Mouse (Mus musculus) CD8-positive naive resting alpha-beta T cell, adult 2 months (primary cell): ENCODE data around the gene Cdc20b.

Experiments
- DNase-seq, 2 experiments: peaks; one replicate each; pipeline ENCODE4 v3.0.0; 2022; ENCODE audit warnings: low read depth in 2 of 2, low spot score in 2 of 2

Gene Cdc20b

DNA sequence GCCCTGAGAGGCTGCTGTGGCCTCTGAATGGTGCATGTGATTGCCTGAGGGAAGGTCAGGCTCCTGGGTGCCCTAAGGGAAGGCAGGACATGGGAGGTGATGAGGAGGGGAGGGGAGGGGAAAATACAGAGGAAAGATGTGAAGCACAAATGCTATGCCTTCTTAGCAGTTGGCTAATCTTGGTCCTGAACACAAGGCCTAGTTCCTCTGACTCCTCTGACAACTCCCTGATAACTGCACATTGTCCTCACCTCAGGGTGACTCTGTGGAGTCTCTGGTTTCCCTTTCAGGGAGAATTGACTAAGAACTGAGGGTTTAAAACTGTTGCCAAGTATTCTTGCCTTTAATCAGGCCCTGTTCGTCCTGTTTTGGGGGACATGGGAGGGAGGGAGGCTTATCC lies 59.7 kb downstream of the Cdc20b start:
- DNase-seq: no peak

DNA sequence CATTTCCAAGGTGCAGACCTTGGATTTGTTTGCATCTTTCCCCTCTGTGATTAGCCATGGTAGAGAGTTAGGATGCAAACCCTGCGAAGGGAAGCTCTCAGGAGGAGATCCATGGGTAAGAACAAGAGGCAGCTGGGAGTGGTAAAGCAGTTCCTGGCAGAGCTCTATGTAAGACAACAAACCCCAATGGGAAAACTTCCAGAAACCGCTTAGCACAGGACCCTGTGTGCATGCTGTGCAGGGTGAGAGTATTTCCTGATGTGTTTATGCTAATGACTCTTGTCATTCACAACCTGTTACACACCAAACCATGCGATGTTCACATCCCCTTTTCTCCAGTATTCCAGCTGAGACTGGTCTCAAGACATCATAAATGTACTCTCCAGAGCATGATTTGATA lies 62.1 kb downstream of the Cdc20b start:
- DNase-seq: no peak

DNA sequence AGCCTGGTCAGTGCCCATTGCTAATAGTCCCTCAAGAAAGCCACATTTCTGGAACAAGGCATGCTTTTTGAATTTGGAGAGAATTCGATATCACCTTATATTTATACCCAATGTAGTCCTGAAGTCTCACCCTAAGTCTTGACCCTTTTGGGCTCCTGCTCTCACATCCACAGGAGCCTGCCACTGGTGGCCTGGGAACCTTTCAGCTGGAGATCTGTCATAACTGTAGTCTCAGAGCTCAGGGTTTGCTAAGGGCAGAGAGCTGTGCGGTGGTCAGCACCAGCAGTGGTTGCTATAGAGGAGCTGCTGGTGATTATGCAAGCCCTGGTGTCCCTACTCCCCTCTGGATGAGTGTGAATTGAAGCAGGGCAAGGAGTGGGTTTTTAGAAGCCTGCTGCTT lies 63.5 kb downstream of the Cdc20b start:
- DNase-seq: no peak

DNA sequence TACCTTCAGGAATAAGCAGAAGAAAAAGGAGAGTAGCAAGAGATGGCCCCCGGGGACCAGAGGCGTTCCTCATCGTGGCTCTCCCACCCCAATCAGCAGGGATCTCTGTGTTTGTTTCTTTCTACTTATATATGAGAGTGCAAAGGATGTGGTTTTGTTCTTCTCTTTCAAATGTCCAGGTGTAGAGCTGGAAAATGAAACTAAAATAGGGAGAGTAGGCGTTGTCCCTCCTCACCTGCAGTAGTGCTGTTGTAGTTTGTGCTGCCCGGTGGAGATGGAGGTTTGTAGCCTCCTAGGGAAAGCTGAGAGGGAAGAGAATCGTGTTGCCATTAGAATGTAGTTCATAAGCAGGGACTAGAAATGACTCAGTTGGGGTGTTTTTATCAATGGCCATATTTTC lies 66.0 kb downstream of the Cdc20b start, which contains the start of gene Gzma:
Gene Gzma (minus strand): TSS at position 103 of the 400 bp plus-strand sequence.
- peak in 1 of 2 experiments; percentile 21 for DNase-seq

DNA sequence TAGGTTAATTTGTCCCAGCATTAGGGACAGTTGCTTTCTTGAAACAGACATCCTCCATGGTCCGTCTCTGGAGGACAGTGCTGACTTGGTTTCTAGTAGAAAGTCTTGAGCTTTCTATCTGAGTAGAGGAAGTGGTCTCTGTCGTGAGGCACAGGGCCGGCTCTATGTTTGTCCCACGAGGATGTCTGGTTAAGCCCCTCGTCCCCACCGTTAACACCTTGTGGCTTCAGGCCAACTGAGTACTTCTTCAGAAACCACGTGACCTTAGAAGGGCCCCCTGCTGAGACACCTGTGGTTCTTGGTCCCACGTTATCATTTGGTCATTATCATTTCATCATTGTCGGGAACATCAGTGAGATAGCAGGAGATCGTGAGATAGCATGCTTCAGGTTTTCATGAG lies 66.9 kb downstream of the Cdc20b start:
- DNase-seq: no peak

DNA sequence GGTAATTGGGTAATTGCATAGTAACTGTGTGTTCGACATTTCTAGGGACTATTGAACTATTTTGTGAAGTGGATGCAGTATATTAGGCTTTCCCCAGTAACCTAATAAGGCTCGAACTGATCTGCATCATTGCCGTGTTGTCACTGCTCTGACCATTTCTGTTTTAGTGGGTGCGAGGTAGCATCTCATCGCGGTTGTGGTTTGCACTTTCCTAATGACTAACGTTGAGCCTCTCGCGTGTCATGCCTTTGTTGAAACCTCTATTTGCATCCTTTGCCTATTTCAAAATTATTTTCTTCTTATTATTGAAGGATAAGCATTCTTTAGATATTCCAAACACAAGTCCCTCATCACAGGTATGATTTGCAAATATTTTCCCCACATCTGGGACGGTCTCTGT lies 69.8 kb downstream of the Cdc20b start:
- no peak for DNase-seq

DNA sequence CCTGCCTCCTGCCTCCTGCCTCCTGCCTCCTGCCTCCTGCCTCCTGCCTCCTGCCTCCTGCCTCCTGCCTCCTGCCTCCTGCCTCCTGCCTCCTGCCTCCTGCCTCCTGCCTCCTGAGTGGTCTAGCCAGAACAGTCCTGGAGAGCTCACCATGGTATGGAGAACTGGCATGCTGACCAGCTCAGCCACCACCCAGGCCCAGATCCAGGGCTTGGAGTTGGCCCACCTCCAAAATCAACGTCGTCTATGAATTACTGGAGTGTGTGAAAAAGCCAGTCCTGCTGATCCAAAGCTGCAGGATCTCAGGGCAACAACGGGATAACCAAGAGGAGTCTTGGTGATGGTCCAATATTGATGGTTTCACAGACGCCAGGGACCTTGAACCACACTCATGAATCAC lies 84.1 kb downstream of the Cdc20b start:
- DNase-seq: no peak

DNA sequence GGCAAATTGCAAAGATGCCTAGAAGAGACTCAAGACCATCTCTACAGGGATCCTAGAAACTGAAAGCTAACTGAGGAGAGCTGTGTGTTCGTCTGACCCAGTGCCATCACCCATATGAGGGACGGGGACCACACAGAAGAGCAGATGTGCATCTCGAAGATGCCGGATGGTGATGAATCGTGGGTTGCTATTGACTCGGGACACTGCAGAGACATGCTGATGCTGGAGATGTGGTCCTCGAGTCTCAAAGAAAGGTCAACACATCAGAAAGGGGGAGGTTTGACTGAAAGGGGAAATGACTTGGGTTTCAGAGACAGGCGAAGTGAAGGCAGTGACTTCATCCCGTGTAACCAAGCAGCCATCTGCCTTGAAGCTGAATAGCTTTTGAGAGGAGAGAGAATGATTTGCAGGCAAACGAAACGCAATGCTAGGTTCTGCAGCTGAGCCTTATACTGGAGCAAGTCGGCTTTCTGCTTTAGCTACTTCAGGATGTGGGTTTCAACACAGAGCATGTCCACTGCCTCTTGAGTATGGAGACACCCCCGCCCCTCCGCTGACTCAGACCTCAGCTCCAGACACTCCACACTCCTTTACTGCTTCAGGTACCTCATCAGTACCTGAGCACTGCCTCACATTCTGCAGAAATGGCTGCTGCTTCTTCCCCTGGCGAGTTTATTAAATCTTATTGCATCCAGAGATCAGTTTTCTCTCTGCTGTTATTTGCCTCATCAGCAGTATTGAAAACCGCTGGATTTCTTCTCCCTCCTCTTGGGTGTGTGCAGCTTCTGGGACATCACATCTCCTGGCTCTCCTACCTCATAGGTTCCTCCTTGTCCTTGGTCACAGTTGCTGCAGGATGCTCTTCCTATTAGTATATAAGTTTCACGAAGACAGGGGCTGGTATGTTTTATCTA lies 85.7 kb downstream of the Cdc20b start:
- DNase-seq: no peak

DNA sequence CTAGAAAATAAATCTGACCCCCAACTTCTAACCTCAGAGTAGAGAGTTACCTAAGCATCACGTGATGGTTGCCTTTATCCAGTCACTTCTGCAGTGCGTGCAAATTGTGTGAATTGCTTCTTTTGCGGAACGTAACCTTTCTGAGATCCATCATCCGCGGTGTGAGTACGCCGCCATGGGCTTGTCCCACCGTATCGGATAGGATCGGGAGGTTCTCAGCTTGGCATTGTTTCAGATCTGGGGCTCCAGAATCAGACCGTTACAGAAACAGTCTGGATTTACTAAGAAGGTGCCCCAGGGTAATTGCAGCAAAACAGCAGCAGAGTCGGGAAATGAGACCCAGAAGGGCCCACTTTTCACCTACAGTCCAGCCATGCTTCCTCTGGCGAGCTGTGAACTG lies 86.4 kb downstream of the Cdc20b start:
- no peak for DNase-seq

DNA sequence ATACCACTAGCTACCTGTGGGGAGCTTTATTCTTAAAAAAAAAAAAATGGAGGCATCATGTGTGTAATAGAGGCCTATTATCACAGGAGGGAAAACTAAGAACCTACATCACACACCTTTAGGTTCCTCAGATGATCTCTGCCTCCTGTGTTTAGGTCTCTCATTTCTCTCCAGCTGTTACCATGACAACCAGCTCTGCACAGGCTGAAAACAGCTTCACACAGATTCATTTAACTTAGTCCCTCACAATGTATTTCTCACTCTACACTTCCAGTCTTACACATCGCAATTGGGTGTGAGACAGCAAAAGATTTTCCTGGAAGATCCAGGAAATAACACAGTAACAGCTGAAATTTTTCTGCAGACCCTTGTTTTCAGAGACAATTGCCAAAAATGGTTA lies 95.1 kb downstream of the Cdc20b start:
- no peak for DNase-seq

DNA sequence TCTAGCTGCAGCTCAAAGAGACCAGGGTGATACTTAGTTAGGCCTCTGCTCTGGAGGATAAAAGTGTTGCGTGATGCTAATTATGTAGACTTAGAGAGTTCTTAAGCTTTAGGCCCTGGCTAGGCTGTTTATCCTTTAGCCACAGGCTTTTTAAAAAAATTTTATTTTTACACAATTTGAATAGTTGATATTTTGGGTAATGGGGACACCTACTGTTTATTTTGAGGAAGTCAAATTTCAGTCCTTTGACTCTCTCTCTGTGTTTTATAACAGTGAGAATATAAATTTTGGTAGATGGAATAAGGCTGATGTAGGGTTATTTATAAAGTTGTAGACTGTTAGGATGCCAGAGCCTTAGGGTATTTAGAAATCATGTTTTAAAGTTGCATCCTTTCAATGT lies 104.7 kb downstream of the Cdc20b start:
- no peak for DNase-seq
